Comparison of ENCODE assay signal across 24 mouse cellular contexts in genomic region chr10:118097898-118098297, GRCm38 (mm10). TPM values are rescaled to one million over a fixed set of nuclear protein-coding genes. Genes with fewer than 3 reads are reported as not detected.
DNase-seq lines count a peak whose midpoint lies in the region; ATAC-seq lines count a peak whose summit lies in the region.
"Had no signal": no experiment of that assay in that cellular context is flagged by ENCODE, and none has a peak within 500 bp of the region (broad histone marks: within the 10 kb centered on the region; RNA-seq: fewer than 3 reads in every experiment).

No protein-coding gene starts in this region.

- no peak overlapping the region for H3K4me3 ChIP-seq in embryonic facial prominence, embryonic 10.5 days
- H3K4me3 ChIP-seq: embryonic facial prominence, embryonic 12.5 days; hindbrain, embryonic 12.5 days; intestine, embryonic 15.5 days; midbrain, embryonic 10.5 days; neural tube, embryonic 15.5 days had no signal

- H3K4me1 ChIP-seq in embryonic facial prominence, embryonic 10.5 days = 0 out of 2 replicates have a peak, but pooled peaks cover 4% of the 10 kb centered on the region
- H3K4me1 ChIP-seq: embryonic facial prominence, embryonic 12.5 days; hindbrain, embryonic 12.5 days; intestine, embryonic 15.5 days; neural tube, embryonic 15.5 days had no signal

- no peaks in the 10 kb centered on the region for H3K27me3 ChIP-seq in embryonic facial prominence, embryonic 10.5 days (replicated peaks; ENCODE audit: low read depth, poor library complexity, severe bottlenecking)
- H3K27me3 ChIP-seq: CH12.LX; embryonic facial prominence, embryonic 12.5 days; hindbrain, embryonic 12.5 days; intestine, embryonic 15.5 days; neural tube, embryonic 15.5 days had no signal

- no peak overlapping the region for H3K27ac ChIP-seq in embryonic facial prominence, embryonic 10.5 days (replicated peaks)
- H3K27ac ChIP-seq: embryonic facial prominence, embryonic 12.5 days; hindbrain, embryonic 12.5 days; intestine, embryonic 15.5 days; midbrain, embryonic 10.5 days; neural tube, embryonic 15.5 days; stomach, postnatal 0 days had no signal

- peak; percentile 36 for DNase-seq in adrenal gland, adult 2 months
- DNase-seq in adrenal gland, postnatal 4 days (ENCODE audit: low spot score in 2 of 2) = no peak
- peak; percentile 70 for DNase-seq in layer of hippocampus, adult 9-11 months
- DNase-seq in layer of hippocampus, adult 9-10 months (ENCODE audit: low spot score) = no peak
- DNase-seq in 416B (ENCODE audit: low read depth) = peak; percentile 96
- DNase-seq in lung, postnatal 4 days = peak; percentile 40 to 63
- DNase-seq in embryonic facial prominence, embryonic 10.5 days (ENCODE audit: low spot score) = no peak
- DNase-seq: adrenal gland, postnatal 36 days; cerebellum, adult 11 months; cerebellum, postnatal 25 days; forebrain, postnatal 0 days; kidney, postnatal 25 days; retina, postnatal 1 day; spleen, adult 18-20 months; thymus, postnatal 36 days had no signal

- no peaks in the 10 kb centered on the region for H3K36me3 ChIP-seq in embryonic facial prominence, embryonic 10.5 days (replicated peaks)
- H3K36me3 ChIP-seq: embryonic facial prominence, embryonic 12.5 days; hindbrain, embryonic 12.5 days; intestine, embryonic 15.5 days; midbrain, embryonic 10.5 days; neural tube, embryonic 15.5 days had no signal

- 80% methylated on average over 3 of the region's 3 CpGs for WGBS in embryonic facial prominence, embryonic 10.5 days

- no peaks in the 10 kb centered on the region for H3K9me3 ChIP-seq in embryonic facial prominence, embryonic 10.5 days
- H3K9me3 ChIP-seq: embryonic facial prominence, embryonic 12.5 days; hindbrain, embryonic 12.5 days; intestine, embryonic 15.5 days; neural tube, embryonic 15.5 days had no signal

- no peak for ATAC-seq in inflammation-experienced regulatory T-cells, adult 6 months
- ATAC-seq: activated CD4-positive, CD25-positive, alpha-beta regulatory T cell, adult 4 months; forebrain, postnatal 0 days; intestine, embryonic 15.5 days had no signal

RNA-seq across cellular contexts. Expression of gene Mdm1, which starts 43.7 kb away (rescaled TPM):
- total RNA-seq in adrenal gland, adult 2 months (2021) = 10 to 100 TPM in 1 of 2 experiments, 1 to 10 TPM in 1; 8.0 to 16.3 TPM
- 1.8 and 2.3 TPM in 2 replicates for polyA plus RNA-seq in adrenal gland, adult 2 months (2012; rRNA removed)
- total RNA-seq in adrenal gland, postnatal 4 days (2021) = 10 to 100 TPM; 23.4 to 25.9 TPM
- 56.7 and 58.0 TPM in 2 replicates for polyA plus RNA-seq in embryonic facial prominence, embryonic 10.5 days (2016; fragmentation: Nextera tagmentation; extraction: Ambion mirVana)
- 10 to 100 TPM in 1 of 3 experiments, 1 to 10 TPM in 2; 4.5 to 10.9 (median 4.7) TPM for polyA plus RNA-seq in inflammation-experienced regulatory T-cells, adult 6 months (2017; shearing (Covaris generic))

Comparison
In these comparisons a context has a peak if more than half of its experiments do, and no peak if none do; other contexts are left out.
1. DNase-seq: peak in adrenal gland, adult 2 months (single experiment), layer of hippocampus, adult 9-11 months (single experiment), 416B (single experiment) and lung, postnatal 4 days (2 of 2); none in adrenal gland, postnatal 4 days (0 of 2), layer of hippocampus, adult 9-10 months (single experiment) and embryonic facial prominence, embryonic 10.5 days (single experiment).